Mouse (Mus musculus): ENCODE data around the gene Rora.
"Not testable (repeated sequence)": the region's sequence is repeated elsewhere in the genome, so short reads cannot be mapped to it uniquely, and the experiment has no call there.

The Rora gene

DNA sequence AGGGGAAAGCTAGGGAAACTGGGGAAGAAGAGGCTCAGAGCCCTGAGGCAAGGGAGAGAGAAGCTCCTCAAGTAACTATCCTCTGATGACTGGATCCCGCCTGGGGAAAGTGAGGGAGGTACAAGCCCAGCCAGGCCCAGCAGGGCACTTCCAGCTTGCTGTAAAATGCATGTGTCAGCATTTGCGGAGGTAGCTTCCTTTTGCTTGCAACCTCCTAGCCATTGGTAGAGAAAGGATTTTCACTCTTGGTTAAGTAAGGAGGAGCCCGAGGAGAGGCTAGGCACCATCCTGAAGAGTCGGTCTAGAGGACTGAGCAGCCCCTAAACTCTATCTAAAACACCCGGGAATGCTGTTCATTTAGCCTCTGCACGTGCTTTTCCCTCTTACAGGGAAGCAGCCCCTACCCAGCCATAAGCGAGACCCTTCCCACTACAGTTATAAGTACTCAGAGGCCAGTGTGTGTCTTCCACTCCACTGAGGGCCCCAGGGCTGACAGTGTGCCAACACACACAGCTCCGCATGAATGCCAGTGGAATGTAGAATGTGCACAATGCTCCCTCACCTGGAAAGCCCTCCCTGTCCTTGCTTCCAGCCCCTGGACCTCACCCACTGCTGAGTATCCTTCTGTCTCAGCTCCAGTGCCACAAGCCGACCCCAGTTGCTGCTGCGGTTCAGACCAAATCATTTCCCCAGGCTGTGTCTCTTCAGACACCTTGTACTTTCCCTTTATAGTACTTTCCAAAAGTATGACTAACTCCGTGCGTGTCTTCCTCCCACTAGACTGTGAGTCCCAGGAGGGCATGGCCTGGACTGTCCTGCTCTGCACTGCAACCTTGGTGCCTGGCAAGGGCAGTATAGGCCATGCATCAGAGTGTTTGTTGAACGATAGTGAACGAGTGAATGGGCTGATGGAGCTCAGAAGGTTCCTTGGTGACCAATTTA is 431.4 kb downstream of the Rora start:
- in situ Hi-C loops (cut with MboI, MseI): no loop called here

DNA sequence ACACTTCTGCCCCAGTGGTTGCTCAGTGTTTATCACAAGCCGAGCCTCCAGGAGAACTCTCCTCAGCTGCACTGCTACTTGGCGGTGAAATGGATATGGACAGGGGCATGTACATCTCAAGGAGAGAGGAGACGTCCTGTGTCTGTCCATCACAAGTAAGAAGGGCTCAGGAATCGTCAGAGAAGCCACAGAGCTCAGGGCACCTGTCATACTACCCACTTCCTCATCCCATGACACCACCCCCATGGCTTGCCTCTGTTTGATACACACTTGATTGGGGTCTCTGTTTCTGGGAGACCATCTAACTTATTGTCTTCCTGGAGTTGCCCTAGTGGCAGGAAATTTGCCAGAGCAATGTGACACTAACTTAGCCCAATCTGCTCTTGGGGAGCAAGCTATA is 433.3 kb downstream of the Rora start:
- in situ Hi-C loops (cut with MboI, MseI): no loop called here

DNA sequence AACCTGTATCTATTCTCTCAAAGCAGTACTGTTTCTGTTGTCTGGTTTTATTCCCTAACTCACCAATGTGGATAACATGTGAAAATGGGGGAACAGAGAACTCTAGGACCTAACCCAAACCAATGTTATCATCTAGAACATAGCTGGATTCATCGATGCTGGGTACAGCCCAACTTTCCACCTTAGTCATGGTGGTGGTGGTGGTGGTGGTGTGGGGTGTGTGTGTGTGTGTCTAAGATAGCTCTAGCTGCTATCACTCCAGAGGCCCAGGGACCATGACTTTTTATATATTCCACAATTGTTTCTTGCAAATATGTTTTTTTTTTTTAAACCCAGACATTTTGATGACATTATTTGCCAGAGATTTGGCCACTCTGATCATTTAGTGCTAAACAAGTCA is 433.7 kb downstream of the Rora start:
- in situ Hi-C loops (cut with MboI, MseI): no loop called here

DNA sequence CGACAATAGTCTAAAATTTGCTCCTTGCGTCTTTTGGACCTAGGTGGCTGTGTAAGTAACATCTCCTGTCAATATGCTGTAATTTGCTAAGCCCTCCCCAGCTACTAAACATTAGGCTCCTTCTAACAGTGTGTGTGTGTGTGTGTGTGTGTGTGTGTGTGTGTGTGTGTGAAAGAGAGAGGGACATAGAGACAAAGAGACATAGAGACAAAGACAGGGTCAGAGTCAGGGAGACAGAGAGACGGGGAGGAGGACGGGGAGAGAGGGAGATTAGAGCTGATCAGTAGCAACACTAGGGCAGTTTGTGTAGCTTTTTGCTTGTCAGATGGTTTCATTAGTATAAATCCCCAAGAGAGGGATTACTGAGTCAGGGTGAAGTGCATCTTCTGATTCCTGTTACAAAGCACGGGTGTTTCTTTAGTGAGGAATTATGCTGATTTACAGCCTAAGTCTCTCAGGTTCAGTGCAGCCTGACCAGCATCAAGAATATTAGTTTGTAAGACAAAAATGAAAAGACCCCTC is 437.2 kb downstream of the Rora start:
- in situ Hi-C loops (cut with MboI, MseI): no loop called here

DNA sequence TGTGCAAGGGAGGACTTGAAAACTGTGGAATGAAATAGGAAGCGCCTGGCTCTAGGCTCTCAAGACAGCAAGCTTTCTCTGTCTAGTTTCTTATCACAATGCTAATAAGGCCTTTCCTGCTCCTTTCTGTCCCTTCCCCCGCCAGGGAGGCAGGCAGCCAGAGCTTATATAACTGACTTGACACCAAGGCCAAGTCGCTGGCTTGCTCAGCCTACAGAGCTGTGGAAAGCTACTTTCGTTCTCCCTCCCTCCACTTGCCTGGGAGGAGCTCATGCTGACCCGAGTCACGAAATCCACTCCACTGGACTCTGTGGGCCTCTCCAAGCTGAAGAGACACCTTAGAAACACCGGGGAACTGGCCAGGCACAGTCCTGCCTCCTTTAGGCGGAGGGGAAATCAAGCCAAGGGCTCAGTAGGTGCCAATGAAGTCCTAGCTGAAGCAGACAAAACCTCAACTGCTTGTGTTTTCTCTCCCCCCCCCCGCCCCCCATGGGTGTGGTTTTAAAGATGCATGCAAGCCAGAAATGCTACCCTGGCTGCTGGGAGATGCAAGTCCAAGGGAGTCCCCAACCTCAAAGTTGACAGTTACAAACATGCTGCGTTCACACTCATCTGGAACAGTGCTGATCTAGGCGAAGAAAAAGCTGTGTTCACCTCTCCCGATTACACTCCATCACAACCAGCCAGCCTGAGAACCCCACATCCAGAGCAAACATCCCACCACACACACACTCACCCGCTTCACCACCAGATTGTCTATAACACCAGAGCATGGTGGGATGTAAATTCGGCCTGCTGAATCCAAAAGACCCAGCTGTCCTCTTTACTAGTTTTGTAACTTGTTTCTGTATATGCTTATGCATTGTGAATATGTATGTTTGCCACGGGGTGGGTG is 438.8 kb downstream of the Rora start:
- in situ Hi-C loops (cut with MboI, MseI): no loop called here

DNA sequence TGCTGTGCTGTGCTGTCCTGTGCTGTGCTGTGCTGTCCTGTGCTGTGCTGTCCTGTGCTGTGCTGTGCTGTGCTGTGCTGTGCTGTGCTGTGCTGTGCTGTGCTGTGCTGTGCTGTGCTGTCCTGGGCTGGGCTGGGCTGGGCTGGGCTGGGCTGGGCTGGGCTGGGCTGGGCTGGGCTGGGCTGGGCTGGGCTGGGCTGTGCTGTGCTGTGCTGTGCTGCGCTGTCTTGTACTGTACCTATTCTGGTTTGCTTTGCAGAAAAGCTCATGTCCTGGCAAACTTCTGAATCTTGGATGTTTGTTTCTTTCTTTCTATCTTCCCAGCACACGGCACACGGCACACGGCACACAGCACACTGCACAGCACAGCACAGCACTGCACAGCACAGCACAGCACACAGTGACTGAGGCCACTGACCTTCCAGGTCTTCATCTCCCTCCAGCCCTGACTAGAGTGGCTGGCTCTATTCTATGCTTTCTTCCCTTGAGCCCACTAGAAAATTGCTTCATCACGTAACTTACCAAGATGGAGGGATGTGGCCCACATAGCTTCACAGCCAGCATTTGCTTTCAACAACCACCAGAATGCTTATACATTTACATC is 446.7 kb downstream of the Rora start:
- in situ Hi-C loops (cut with MboI, MseI): not testable (repeated sequence)

DNA sequence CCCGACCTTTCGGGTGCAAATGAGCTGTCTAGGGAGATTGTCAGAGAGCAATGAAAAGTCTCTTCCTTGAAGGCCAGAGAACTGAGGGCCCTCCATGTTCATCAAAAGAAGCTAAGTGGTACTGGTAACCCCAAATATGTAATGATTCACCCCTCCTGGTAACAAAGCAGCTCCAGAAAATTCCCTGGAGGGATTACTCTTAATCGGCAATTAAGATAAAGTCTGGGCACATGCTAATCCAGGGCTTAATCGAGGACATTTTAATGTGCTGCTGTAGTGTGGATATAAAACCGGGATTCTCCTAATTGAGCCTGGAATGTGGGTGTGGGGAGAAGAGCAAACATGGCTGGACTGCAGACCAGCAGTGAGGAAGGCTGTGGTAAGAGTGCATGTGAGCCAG is 450.7 kb downstream of the Rora start:
- in situ Hi-C loops (cut with MboI, MseI): no loop called here

DNA sequence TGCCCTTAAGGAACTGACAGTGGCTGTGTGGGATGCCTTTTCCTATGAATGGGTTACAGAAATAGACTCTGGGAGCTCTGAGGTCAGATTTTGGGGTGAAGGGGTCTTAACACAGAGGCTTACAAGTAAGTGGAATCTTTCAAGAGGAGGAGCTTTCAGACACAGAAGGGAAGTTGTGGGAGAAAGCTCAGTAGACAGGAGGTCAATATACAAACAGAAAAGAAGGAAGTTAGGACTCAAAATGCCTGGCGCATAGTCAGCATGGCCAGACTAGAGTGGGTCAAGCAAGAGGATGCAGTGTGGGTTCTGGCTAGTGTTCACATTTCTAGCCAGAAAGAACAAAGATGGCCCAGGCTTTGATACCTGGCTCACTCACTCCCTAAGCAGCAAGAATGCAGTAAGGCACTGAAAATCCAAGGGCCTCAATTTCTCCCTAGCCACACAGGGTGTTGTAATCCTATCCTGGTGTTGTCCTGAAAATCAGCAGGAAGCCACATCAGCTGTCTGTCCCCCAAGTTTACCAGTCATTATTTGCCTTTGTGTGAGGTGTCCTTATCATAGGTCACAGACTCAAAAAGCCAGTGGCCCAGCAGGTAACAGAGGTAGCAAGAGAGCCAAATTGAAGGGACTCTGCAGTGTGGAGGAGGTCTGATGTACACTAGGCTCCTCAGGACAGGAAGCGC is 456.2 kb downstream of the Rora start:
- in situ Hi-C loops (cut with MboI, MseI): no loop called here

DNA sequence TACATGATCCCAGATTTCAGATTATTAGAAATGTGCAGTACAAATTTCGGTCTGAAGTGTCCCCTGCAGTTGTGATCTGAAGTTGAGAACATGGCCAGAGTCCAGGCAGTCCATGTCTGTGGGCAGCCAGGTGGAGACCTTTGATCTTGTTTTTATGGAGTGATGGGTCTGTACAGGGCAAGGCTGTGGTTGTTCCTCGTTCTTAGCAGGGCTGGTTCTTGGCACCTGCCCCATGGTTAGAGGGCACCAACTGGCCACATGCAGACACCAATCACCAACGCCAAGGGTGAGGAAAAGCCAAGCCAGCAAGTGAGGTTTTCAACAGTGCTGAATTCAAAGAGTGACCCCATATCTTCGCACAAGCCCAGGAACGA is 456.7 kb downstream of the Rora start:
- in situ Hi-C loops (cut with MboI, MseI): no loop called here

DNA sequence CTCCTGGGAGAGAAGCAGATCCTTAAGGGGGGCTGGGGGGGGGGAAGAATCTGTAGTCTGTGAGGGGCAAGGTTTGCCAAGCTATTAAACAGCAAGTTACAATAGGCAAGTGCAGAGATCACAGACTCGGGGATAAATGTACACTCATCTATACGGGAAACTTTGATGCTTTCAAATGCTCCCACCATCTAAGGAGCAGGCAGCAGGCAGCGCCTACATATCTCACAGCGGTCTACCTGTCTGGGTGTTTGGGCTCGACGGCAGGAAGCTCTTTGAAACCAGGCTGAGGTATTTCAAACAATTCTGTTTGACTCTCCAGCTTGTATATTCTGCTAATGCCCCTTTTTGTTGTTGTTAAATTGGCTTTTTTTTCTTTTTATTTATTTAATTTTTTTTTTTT is 457.1 kb downstream of the Rora start:
- in situ Hi-C loops (cut with MboI, MseI): no loop called here

DNA sequence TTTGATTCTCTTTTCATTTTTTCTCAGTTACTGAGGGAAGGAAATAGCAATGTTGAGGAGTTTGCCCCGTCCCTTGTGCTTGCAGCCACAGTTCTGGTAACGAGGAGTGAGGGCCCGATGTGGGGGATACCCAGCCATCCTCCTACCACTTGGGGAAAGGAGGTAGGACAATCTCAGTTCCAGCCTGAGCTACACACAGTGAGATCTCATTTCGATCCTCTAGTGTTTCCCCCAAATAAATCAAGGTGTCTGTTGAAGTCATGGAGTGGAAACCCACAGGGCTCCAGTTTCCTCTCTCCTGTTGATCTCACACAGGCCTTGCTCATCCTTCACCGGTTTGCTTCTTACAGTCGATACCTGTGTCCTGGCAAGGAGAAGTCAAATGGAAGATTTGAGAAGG is 458.0 kb downstream of the Rora start:
- in situ Hi-C loops (cut with MboI, MseI): no loop called here

DNA sequence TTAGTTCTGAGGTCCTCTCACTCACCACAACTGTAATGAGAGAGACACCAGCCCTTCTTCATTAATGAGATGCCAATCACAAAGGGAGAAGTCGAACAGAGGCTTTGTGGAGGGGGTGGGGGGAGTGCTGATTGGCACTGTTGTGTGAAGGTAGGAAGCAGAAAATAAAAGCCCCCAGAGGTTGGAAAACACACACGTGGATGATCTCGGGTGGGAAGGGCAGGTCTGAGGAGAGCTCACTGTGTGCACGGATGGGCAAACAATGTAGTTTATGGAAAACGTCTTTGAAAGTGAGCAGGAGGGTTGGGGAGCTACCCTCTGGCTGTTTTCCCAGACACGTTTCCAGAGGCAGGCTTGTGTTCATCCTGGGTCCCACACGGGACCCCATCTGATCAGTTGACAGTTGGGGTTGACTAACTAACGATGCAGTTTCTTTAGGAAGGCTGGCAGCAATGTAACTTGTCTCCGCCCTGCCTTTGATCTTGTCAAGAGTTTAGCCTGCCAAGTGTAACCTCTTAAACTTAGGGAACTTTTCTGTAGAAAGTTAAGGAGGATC is 460.9 kb downstream of the Rora start:
- in situ Hi-C loops (cut with MboI, MseI): no loop called here

DNA sequence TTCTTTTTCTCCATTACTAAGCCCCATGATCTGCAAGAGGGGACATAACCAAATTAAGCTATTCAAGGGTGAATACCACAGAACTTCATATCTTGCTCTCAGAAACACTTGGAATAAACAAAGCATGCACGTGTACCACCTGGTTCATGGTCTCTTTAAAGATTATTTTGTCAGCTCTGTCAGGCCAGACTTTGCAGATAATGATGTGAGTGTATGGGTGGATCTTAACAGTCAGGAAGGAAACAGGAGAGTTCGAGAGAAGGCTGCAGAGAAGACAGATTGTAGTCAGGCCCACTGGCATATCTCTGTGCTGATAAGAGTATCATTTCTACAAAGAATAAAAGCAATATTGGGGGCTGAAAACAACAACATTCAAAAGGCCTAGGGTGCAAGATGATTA is 463.2 kb downstream of the Rora start:
- in situ Hi-C loops (cut with MboI, MseI): no loop called here

DNA sequence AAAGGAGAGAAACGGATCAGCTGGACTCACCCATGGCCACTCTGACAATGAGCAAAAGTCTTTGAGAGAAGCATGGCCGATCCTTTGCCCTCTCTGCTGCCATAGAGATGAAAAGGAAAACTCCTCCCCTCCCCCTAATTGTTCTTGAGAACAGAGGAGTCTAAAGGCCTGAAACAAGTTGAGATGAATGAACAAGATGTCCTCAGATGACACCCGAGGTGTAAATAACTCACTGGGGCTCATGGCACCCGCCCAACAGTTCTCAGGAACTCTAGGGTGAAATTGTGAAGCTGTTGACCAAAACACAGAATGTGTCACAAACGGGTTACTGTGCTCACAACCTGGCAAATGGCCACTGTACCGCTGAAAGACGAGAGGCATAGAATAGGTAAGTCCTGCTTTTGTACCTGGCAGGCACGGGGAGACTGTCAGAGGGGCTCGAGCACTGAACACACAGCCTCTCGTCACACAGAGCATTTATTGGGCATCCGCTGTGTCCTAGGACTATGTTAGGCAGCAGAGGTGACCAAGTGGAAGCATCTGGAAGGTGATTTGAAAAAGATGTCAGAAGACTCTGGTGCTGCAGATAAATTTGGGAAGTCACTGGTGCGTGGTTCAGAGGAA is 467.6 kb downstream of the Rora start:
- in situ Hi-C loops (cut with MboI, MseI): no loop called here

DNA sequence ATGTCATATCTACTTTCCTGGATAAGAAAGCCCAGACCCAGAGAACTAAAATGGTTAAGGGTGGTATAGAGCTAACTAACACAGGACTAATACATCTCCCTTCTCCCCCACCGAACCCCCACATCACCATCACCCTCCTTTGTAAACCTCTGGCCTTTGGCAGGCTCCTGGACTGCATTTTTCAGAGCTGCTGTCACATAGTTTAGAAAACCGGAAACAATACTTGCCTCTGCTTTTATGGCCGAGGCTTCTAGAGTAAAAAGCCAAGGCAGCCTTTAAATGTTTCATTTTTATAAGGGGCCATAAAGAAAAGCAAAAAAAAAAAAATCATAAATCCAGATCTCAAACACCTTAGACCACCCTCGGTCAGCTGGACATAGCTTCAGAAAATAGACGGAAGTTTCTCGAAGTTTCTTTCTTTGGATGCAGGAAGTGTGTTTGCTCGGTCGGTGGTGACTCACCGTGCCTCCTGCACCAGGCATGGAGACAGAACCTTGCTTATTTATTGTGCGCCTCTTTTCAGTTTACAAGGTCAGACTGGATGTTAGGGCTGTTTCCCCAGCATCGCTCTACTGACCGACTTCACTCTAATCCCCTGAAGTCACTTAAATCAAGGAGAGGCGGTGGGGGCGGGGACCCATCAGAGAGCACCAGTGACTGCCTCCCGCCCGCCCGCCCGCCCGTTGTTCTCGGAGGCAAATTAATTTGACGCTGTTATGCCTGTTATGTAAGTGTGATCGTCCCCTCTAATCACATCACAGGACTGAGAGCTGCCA is 471.6 kb downstream of the Rora start:
- in situ Hi-C loops (cut with MboI, MseI): no loop called here

DNA sequence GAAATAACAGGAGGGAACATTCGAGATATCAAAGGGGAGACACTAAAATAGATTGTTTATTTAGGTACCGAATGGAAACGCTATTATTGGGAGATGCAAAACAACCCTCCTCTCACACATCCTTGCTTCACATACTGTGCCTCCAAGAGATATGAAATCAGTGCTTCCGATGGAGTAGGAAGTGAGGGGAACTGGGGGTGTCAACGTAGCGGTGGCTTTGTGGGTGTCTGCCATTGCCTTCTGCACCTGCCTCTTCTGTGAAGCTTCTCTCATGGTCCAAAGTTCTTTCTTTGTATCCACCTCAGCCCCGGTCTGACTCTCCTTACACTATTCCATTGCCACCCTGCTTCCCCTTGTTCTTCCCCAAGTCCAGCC is 472.2 kb downstream of the Rora start:
- in situ Hi-C loops (cut with MboI, MseI): no loop called here

DNA sequence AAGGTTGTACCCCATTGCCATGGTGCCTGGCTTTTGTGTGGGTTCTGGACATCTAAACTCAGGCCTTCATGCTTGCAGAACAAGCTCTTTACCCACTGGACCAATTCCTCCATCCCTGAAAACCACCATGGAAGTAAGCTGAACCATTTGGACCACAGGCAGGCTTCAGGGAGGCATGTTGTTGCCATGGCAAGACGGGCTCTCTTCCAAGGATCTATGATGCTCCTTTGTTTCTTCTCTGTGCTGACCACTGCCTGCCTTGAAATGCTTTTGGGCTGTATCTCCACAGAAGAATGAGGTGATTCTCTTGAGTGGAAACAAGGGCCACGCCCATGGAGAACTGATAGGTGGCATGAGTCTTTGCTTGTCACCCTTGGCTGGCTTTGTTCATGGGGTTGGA is 473.0 kb downstream of the Rora start:
- in situ Hi-C loops (cut with MboI, MseI): no loop called here

DNA sequence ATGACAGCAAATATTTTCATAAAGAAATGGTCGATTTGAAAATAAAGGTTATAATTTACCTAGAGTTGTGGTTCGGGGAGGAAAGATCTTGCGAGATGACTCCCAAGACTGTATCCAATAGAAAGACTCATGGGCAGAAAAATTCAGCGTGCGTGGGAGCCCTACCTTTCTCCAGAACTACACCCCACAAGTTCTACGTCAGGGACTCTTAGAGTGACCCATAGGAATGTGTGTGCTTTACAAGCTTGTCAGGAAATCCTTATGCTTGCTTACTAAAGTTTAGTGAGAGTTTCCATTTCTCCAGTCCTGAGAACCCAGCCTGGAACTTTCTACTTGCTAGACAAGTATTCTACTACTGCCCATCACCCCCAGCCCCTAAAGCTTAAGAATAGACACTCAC is 474.7 kb downstream of the Rora start:
- in situ Hi-C loops (cut with MboI, MseI): no loop called here

DNA sequence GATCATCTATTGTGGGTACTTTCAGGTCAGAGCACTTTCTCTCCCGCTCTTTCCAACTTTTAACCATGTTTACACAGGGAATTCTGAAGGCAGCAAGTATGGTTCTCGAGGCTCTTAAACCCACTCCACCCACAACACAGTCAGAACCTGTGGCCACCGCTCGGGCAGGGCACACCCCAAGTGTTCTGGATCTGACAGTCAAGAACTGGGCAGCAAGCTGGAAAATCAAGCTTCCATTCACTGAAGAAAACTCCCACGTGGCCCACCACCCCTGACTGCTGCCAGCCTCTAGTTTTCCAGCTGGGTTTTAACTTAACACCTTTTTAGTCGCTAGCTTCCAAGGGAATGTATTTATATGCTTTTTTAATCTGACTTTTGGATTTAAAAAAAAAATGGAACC is 479.4 kb downstream of the Rora start:
- in situ Hi-C loops (cut with MboI, MseI): loop anchor here (10.0 kb wide), 1 partner anchor 802 kb away; no protein-coding TSS in a partner anchor

DNA sequence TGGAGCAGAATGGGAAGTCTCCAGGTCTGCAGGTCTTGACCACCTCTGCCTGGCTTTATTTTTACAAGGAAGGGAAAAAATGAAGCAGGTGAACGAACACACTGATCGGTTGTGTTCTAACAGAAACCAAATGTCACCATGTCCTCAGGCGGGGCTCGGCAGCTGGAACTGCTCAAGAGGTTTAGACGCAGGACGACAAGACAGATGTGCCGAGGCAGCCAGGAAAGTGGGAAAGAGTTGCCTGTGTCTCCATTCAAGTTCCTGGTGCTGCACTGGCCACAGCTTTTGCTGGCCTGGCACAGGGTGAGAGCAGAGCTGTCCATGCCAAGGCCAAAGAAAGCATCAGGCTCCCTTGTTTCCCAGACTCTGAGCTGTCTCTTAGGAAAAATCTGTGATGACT is 480.1 kb downstream of the Rora start:
- in situ Hi-C loops (cut with MboI, MseI): loop anchor here (10.0 kb wide), 1 partner anchor 801 kb away; no protein-coding TSS in a partner anchor
